Mouse (Mus musculus): ENCODE data around the gene Nrsn2.
"Not testable (repeated sequence)": the region's sequence is repeated elsewhere in the genome, so short reads cannot be mapped to it uniquely, and the experiment has no call there.

Nrsn2 gene

DNA sequence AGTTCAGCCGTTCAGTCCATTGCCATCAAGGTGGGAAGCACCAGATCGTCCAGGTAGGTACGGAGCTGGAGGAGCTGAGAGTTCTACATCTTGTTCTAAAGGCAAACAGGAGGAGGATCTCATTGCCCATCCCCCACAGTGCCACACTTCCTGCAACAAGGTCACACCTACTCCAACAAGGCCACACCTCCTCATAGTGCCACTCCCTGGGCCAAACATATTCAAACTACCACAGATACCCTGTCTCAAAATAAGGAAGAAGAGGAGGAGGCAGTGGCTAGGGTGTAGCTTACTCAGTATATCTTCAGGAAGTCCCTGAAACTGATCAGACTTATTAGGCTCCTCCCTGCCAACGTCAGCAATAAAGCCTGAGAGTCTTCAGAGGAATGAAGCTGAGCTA lies 7.8 kb upstream of the Nrsn2 start:
- DNase-seq (ENCODE audit: low spot score), result no peak

DNA sequence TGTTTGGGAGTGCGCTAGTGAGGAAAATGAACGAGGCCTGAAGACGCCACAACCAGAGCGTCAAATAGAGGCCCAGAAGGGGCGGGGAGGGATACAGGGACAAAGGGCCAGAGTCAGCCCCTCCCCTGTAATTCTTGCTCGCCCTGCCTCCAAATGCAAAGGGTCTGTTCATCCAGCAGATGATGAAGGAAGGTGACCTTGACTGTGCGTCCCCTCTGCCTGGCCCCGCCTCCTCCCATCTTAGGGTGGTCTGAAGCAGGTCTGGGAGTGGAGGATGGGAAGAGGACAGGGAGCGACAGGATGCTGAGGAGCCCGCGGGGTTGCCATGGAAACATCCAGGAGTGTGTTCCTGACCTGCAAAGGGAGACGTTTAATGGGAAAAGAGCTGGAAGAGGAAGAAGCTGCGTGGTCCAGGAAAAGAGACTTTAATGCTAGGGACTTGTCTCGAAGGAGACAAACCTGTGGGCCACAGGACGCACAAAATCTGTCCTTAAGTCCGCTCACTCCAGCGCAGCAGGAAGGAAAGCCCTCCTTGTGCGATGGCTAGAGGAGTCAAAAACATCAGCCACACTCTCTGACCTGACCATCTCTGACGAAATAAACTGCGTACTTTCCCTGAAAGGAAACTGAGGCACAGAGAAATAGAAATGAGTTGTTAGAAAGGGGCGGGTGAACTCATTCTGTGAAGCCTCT lies 640 bp downstream of the Nrsn2 start:
- DNase-seq (ENCODE audit: low spot score), result no peak

DNA sequence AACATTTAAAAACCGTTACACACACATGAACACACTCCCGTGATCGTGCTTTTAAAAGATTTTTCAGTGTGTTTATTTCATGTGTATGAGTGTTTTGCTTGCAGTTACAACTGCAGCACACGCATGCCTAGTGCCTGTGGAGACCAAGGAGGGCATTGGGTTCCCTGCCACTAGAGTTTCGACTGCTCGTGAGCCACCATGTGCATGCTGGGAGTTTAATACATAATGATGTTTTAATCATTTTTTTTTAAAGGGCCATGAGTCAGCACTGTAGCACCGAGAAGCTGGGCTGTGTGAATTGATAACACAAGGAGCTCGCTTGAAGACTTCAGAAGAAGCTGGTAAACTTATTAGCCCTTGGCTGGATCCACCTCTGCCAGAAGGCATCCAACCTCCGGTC lies 2.9 kb downstream of the Nrsn2 start:
- DNase-seq (ENCODE audit: low spot score), result no peak

DNA sequence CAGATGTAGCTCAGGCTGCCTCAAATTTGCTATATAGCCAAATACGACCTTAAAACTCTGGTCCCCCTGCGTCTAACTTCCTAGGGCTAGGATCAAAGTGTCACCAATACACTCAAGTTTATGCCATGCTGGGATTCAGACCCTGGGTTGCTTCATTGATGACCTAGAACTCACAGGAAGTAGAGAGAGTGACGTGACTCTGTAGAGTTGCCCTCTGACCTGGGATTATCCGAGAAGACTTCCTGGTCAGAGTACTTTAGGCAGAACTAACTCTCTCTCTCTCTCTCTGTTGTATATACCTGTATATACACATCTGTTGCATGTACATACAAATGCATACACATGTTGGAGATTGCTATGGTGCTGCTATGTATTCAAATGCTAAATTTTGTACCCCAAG lies 3.8 kb downstream of the Nrsn2 start:
- DNase-seq (ENCODE audit: low spot score), result no peak

- DNase-seq (ENCODE audit: low spot score), result no peak
Measured at GRCm38 (mm10) chr2:152372104-152372503, 4.3 kb downstream of the Nrsn2 start.

- peak; percentile 35 for DNase-seq (ENCODE audit: low spot score)
Measured at GRCm38 (mm10) chr2:152368532-152369140, 7.8 kb downstream of the Nrsn2 start.

GRCm38 (mm10) chr2:152367917-152368316 lies 8.5 kb downstream of the Nrsn2 start:
- no peak for DNase-seq (ENCODE audit: low spot score)

DNA sequence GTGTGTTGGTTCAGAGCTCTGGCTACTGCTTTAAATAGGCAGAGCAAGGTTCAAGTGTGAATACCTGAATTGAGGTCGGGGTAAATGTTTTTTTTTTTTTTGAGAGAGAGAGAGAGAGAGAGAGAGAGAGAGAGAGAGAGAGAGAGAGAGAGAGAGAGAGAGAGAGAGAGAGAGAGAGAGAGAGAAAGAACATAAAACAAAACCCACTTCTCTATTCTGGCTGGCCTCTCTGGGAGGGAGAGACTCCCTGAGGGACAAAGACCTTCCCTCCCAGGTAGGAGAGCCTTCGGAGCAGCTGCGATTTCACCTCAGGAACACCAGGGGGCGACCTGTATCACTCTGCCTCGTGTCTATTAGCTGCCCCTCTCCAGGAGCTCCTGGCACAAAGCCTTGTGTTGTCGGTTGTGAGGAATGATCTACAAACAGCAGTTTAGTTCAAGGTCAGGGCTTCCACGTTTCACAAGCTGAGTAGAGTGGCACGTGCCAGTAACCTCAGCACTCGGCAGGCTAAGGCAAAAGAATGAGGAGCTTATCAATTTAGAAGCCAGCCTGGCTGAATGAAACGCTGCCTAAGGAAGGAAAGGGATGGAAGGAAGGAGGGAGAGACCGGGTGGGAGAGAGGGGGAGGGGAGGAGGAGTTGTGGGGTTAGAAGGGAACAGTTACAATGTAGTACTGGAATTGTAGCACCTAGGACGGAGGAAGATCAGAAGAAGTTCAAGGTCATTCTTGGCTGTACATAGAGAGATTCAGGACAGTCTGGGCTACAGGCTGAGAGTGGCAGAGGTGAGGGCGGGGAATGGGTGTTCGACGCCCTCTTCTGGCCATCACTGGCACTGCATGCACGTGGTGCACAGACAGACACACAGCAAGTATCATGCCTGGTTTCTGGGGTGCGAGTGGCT lies 12.9 kb downstream of the Nrsn2 start:
- DNase-seq (ENCODE audit: low spot score), result peak; percentile 73

GRCm38 (mm10) chr2:152361193-152361592 lies 15.2 kb downstream of the Nrsn2 start:
- no peak for DNase-seq (ENCODE audit: low spot score)

DNA sequence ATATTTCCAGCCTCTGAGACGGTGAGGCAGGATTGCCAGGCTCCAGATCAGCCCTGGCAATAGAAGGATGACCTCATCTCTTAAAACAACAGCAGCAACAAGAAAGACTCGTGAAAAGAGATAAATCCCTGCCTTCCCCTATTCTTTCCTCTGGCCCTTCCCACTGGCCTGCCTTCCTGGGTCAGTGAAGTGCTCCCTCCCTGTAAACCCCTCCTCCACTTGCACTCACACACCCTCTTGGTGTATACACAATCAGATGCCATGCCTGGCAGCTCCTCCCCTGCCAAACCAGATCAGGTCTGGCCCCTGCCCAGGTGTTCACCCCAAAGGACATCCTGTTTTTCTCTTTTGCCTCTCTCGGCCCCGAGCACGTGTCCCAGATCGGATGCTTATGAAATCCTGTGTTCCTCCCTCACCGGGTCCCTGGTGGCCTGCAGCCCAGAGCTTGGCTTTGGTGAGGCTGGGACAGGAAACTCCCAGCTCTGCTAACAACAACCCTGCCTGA lies 16.1 kb downstream of the Nrsn2 start:
- peak; percentile 75 for DNase-seq (ENCODE audit: low spot score)

DNA sequence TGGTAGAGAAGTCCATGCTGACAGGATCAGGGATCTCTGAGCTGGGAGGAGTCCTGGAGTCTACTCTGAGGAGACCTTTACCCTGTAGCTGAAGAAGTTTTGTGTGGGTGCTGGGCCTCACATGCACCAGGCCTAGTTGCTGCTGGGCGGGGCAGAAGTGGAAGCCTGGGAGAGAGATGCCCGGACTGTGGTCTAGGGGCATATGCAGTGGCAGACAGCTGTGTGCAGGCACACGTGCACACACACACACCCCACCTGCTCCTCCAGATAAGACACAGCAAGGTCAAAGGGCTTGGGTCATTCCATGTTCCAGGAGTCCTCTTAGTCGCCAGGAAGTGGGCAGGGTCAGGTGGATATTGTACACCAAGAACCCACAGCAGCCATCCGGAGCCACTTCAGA lies 16.8 kb downstream of the Nrsn2 start:
- DNase-seq (ENCODE audit: low spot score), result no peak

DNA sequence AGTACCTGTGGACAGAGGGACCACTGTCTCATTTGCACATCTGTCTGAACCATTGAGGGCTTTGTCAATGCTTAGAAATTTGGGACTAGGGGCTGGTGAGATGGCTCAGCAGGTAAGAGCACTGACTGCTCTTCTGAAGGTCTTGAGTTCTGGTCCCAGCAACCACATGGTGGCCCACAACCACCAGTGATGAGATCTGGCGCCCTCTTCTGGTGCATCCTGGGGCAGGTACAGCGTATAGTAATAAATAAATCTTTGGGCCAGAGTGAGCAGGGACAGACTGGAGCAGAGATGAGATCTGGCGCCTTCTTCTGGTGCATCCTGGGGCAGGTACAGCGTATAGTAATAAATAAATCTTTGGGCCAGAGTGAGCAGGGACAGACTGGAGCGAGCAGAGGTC lies 17.5 kb downstream of the Nrsn2 start:
- not testable (repeated sequence) for DNase-seq (ENCODE audit: low spot score)

- no peak for DNase-seq (ENCODE audit: low spot score)
Measured at GRCm38 (mm10) chr2:152357254-152357653, 19.2 kb downstream of the Nrsn2 start.

GRCm38 (mm10) chr2:152349842-152350540 lies 26.4 kb downstream of the Nrsn2 start:
- peak; percentile 70 for DNase-seq (ENCODE audit: low spot score)

GRCm38 (mm10) chr2:152349205-152349604 lies 27.2 kb downstream of the Nrsn2 start:
- no peak for DNase-seq (ENCODE audit: low spot score)

- DNase-seq (ENCODE audit: low spot score), result no peak
Measured at GRCm38 (mm10) chr2:152347722-152348121, 28.7 kb downstream of the Nrsn2 start.

DNA sequence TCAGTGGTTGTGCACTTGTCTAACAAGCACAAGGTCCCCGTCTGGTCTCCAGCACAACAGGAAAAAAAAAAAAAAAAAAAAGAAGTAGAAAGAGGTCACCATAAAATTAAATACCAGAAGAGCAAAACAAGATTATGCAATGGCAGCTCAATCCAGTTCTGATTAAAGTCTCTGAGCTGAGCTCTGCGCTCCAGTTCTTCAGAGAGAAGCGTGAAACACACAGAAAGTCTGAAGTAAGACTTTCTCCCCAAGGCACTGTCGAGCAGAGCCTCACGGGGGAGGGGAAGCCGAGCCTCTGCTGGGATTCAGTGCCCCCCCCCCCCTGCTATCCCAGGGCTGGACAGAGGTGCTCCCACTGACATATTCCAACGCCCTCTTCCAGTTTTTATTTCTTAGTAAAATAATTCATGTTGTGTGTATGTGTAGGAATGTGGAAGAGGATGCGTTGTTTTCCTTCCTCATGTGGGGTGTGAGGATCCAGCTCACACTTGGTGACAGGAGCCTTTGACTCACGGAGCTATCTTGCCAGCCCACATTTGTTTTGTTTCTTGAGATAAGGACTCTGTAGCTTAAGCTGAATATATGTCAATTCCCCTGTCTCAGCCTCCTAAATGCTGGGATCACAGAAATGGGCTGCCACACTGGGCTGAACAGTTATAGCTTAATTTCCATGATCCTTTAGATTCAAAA lies 29.5 kb downstream of the Nrsn2 start:
- no peak for DNase-seq (ENCODE audit: low spot score)

- DNase-seq (ENCODE audit: low spot score), result no peak
Measured at GRCm38 (mm10) chr2:152345393-152345792, 31.0 kb downstream of the Nrsn2 start.

DNA sequence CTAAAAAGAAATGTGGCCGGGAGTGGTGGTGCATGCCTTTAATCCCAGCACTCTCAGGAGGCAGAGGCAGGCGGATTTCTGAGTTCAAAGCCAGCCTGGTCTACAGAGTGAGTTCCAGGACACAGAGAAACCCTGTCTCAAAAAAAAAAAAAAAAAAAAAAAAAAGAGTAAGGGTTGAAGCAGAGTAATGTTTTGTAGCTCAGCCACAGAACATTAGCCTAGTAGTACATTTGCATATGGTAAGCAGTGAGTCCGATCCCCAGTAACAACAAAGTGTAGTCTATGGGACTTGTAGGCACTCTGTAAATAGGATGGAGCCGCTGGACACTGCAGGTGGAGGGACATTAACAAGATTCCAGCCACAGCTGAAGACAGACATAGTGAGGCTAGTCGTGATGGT lies 31.5 kb downstream of the Nrsn2 start:
- DNase-seq (ENCODE audit: low spot score), result no peak

GRCm38 (mm10) chr2:152344361-152344760 lies 32.1 kb downstream of the Nrsn2 start:
- no peak for DNase-seq (ENCODE audit: low spot score)

Data from urinary bladder, postnatal 14 days (tissue).